Mouse (Mus musculus): ENCODE measurements at regions not wholly inside any gene's neighbourhood (a gene's known extent, or its start where the extent isn't known, plus 50 kb on each side); places are given as distances from the start of the nearest gene placed in this dataset.

- no peak for DNase-seq (ENCODE audit: low spot score)
- no peak overlapping the region for H3K27ac ChIP-seq
- peaks cover 53% of the 10 kb centered on the region for H3K4me1 ChIP-seq (replicated peaks)
- H3K27me3 ChIP-seq (ENCODE audit: insufficient read depth, poor library complexity, severe bottlenecking), result peaks cover 47% of the 10 kb centered on the region
- H3K9me3 ChIP-seq, result no peaks in the 10 kb centered on the region
- peak overlapping the region; percentile 69 for H3K4me3 ChIP-seq
- no peaks in the 10 kb centered on the region for H3K36me3 ChIP-seq
- 8% methylated on average over 9 of the region's 9 CpGs for WGBS
These were observed 264.0 kb downstream of the Zfp704 start for GRCm38 (mm10) chr3:9345885-9346284.

DNA sequence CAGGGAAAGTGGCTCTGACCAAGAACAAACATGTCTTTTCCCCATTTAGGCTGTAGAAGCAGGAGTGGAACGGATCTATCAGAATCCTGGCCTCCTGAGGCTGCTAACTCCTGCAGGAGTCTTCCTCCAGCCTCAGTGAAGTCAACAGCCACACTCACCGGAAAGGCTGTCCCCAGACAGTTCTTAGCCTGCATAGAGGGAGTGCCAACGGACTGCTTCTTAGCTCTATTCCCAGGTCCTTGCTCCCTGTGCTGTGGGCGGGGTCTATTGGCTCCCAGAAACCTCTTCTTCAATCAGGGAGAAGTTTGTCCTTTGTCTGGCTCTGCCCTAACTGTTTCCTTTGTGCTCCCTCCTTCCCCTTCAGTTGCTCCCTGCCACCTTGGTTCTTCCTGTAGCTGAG is 266.3 kb downstream of the Zfp704 start:
- peak; percentile 50 for DNase-seq (ENCODE audit: low spot score)
- Histone ChIP-seq H3K27me3 (ENCODE audit: insufficient read depth, poor library complexity, severe bottlenecking) (peaks cover 36% of the 10 kb centered on the region), H3K4me3 (peak overlapping the region; percentile 22; the same call in 1 of the 2 replicates), H3K9me3 (no peaks in the 10 kb centered on the region), H3K27ac (peak overlapping the region; percentile 82), H3K36me3 (no peaks in the 10 kb centered on the region), H3K4me1 (replicated peaks) (peaks cover 59% of the 10 kb centered on the region)
- 5% methylated on average over 4 of the region's 4 CpGs for WGBS

GRCm38 (mm10) chr3:9342167-9342566 is 267.7 kb downstream of the Zfp704 start:
- peaks cover 50% of the 10 kb centered on the region for H3K4me1 ChIP-seq (replicated peaks)
- H3K9me3 ChIP-seq, result no peaks in the 10 kb centered on the region
- peaks cover 28% of the 10 kb centered on the region for H3K27me3 ChIP-seq (ENCODE audit: insufficient read depth, poor library complexity, severe bottlenecking)
- 91% methylated on average over 3 of the region's 3 CpGs for WGBS
- H3K27ac ChIP-seq, result no peak overlapping the region
- no peaks in the 10 kb centered on the region for H3K36me3 ChIP-seq
- no peak for DNase-seq (ENCODE audit: low spot score)
- no peak overlapping the region for H3K4me3 ChIP-seq

GRCm38 (mm10) chr3:9341657-9342056 is 268.2 kb downstream of the Zfp704 start:
- 48% methylated on average over 5 of the region's 5 CpGs for WGBS
- no peak for DNase-seq (ENCODE audit: low spot score)
- peaks cover 45% of the 10 kb centered on the region for H3K4me1 ChIP-seq (replicated peaks)

GRCm38 (mm10) chr3:9341244-9341643 is 268.6 kb downstream of the Zfp704 start:
- H3K4me1 ChIP-seq (replicated peaks), result peaks cover 41% of the 10 kb centered on the region
- 31% methylated on average over 4 of the region's 4 CpGs for WGBS
- DNase-seq (ENCODE audit: low spot score), result no peak
- peak overlapping the region; percentile 50; the same call in 1 of the 2 replicates for H3K4me3 ChIP-seq
- 0 out of 2 replicates have a peak overlapping the region, but pooled peaks have one; percentile 40 for H3K27ac ChIP-seq
- H3K9me3 ChIP-seq, result no peaks in the 10 kb centered on the region
- peaks cover 28% of the 10 kb centered on the region for H3K27me3 ChIP-seq (ENCODE audit: insufficient read depth, poor library complexity, severe bottlenecking)
- no peaks in the 10 kb centered on the region for H3K36me3 ChIP-seq

More at GRCm38 (mm10) chr3:9341657-9342056, 268.2 kb downstream of the Zfp704 start:
- no peak overlapping the region for H3K4me3 ChIP-seq
- H3K36me3 ChIP-seq, result no peaks in the 10 kb centered on the region
- 0 out of 2 replicates have a peak overlapping the region, but pooled peaks have one; percentile 40 for H3K27ac ChIP-seq
- peaks cover 28% of the 10 kb centered on the region for H3K27me3 ChIP-seq (ENCODE audit: insufficient read depth, poor library complexity, severe bottlenecking)
- no peaks in the 10 kb centered on the region for H3K9me3 ChIP-seq

- H3K27me3 ChIP-seq (ENCODE audit: insufficient read depth, poor library complexity, severe bottlenecking), result peaks cover 26% of the 10 kb centered on the region
- H3K4me1 ChIP-seq (replicated peaks), result peaks cover 38% of the 10 kb centered on the region
- peak; percentile 73 for DNase-seq (ENCODE audit: low spot score)
- 1% methylated on average over 15 of the region's 15 CpGs for WGBS
- peak overlapping the region; percentile 50 for H3K4me3 ChIP-seq
- no peaks in the 10 kb centered on the region for H3K36me3 ChIP-seq
- no peaks in the 10 kb centered on the region for H3K9me3 ChIP-seq
- peak overlapping the region; percentile 82 for H3K27ac ChIP-seq
These were observed 269.1 kb downstream of the Zfp704 start for GRCm38 (mm10) chr3:9340788-9341187.

DNA sequence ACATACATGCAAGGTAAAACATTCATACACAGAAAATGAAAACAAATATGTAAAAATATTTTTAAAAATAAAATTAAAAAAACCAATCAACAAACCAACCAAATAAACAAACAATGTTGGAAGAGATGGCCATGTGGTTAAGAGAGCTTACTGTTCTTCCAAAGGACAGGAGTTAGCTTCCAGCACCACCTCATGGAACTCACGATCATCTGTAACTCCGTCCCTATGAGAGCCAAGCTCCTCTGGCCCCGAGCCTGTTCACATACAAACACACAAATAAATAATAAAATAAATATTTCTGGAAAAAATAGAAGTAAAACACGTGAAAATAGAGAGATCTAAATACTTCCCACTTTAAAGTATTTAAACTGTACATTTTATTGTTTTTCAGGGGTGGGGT is 269.5 kb downstream of the Zfp704 start:
- DNase-seq (ENCODE audit: low spot score), result no peak
- peak overlapping the region; percentile 82 for H3K27ac ChIP-seq
- H3K4me3 ChIP-seq, result peak overlapping the region; percentile 50
- peaks cover 40% of the 10 kb centered on the region for H3K4me1 ChIP-seq (replicated peaks)
- H3K27me3 ChIP-seq (ENCODE audit: insufficient read depth, poor library complexity, severe bottlenecking), result peaks cover 26% of the 10 kb centered on the region
- WGBS, result 26% methylated on average over 4 of the region's 4 CpGs
- no peaks in the 10 kb centered on the region for H3K36me3 ChIP-seq
- no peaks in the 10 kb centered on the region for H3K9me3 ChIP-seq

- Histone ChIP-seq H3K36me3 (no peaks in the 10 kb centered on the region), H3K27ac (no peak overlapping the region), H3K9me3 (no peaks in the 10 kb centered on the region), H3K4me1 (replicated peaks) (peaks cover 46% of the 10 kb centered on the region), H3K4me3 (no peak overlapping the region), H3K27me3 (ENCODE audit: insufficient read depth, poor library complexity, severe bottlenecking) (peaks cover 20% of the 10 kb centered on the region)
- no peak for DNase-seq (ENCODE audit: low spot score)
- 81% methylated on average over 4 of the region's 4 CpGs for WGBS
These were observed 270.2 kb downstream of the Zfp704 start for GRCm38 (mm10) chr3:9339669-9340068.

GRCm38 (mm10) chr3:9335580-9335979 is 274.3 kb downstream of the Zfp704 start:
- H3K36me3 ChIP-seq, result no peaks in the 10 kb centered on the region
- DNase-seq (ENCODE audit: low spot score), result no peak
- WGBS, result 28% methylated on average over 4 of the region's 4 CpGs
- H3K27me3 ChIP-seq (ENCODE audit: insufficient read depth, poor library complexity, severe bottlenecking), result peaks cover 22% of the 10 kb centered on the region
- H3K4me3 ChIP-seq, result no peak overlapping the region
- H3K4me1 ChIP-seq (replicated peaks), result peaks cover 23% of the 10 kb centered on the region
- no peaks in the 10 kb centered on the region for H3K9me3 ChIP-seq
- no peak overlapping the region for H3K27ac ChIP-seq

Data from hindbrain, embryonic 10.5 days (tissue).